Mouse (Mus musculus) retina, adult 2 months (tissue): ENCODE results near the gene Eomes.

Experiments
- DNase-seq: peaks from one replicate; pipeline ENCODE4 v3.0.0-alpha.2; 2012; ENCODE audit warnings: low read depth, low spot score

The Eomes gene

DNA sequence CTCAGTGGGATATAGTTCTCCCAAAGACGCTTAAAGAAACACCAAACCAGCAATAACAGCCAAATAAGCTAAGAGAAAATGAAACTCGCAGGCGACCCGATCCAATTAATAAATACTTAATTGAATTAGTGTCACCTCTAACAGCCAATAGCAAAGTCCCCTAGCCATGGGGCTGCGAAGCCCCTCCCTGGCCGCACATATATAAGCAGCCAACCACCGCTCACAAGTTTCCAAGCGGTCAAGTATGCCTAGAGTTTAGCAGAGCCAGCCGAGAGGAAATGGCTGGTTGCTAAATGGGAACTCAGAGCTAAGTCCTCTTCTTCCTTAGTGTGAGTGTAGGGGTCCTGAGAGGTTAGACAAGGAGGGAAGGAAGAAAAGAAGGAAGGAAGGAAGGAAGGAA, at the start of gene Eomes:
Gene Eomes, plus strand, starts transcription at position 252 of the 400 bp plus-strand sequence.
- DNase-seq: no peak

DNA sequence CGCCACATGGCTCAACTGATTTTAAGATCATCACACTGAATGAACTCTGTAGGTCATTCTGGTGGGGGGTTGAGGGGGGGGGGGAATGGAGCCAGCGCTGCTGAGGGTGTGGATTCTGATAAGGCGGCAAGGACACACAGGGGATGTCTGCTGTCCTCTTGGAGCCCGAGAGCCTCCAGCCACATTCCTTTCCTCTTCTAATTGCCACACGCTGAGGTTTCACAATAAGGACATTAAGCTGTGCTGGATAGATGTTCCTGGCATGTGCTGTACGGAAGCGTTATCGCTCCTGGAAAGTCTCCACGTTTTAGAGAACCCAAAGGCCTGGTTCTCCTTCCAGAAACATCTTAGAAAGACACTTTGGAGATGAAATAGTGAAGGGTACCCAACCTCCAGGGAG, 33.2 kb upstream of the Eomes start:
- DNase-seq: no peak

DNA sequence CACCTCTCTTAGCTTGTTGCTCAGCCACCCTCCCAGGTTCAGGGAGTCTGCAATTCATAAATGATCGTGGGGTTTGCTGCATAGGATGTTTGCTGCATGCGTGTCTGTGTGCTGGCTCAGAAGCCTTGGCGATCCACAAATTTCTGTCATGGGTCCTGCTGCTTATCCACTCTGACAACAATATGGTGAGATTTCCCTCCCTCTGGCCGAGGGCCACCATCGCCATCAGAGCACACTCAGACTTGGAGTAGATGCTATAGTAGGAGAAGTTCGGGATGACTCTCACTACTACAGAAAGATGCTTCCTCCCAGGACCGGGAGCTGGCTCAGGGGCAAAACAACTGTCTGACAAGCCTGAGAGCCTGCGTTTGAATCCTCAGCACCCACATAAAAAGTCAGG, 28.7 kb upstream of the Eomes start:
- no peak for DNase-seq

DNA sequence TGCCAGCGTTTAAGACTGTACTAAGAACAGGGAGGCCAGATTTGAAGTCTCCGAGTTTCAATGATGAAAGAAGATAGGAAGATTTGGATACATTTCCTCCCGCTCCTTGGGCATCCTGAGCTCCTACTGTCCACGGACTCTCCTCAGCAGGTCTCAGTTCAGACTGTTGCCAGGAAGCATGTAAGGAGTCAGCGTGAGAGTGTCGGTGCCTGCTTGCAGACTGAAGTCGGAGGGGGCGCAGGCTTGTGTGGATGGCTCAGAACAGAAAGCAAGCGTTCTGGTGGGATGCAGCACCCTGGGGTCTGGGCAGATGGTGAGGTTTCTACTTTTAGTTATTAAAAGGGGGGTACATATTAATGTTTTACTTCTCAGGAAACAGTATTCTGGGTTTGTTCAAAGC, 24.6 kb upstream of the Eomes start:
- DNase-seq: no peak

DNA sequence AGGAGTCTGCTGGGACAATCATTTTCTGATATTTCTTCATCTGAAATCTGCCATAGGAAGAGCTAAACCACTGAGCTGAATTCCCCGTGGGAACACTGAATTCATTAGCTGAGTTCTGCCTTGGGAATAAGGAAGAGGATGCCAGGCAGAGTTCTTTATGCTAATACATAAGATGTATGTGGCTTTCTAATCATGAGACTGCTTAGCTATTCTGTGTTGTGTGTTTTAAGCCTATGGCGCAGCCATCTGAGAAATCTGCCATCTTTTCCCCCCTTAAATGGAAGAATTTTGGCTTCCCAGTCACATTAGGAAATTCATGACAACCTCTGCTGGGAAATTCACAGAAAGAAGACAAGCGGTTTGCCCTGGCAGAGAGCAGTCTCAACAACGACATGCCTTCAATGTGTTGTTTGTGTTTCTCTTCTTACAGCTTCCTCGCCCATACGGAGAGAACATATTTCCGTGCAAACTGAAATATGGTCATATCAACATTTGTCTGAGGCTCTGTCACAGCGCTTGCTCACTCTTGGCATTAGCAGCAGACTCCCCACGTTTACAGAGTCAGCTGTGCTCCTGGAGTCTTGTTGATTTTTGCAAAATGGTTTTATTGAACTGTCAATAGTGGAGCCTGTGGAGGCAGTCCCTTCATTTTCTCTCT, 22.7 kb upstream of the Eomes start:
- no peak for DNase-seq

DNA sequence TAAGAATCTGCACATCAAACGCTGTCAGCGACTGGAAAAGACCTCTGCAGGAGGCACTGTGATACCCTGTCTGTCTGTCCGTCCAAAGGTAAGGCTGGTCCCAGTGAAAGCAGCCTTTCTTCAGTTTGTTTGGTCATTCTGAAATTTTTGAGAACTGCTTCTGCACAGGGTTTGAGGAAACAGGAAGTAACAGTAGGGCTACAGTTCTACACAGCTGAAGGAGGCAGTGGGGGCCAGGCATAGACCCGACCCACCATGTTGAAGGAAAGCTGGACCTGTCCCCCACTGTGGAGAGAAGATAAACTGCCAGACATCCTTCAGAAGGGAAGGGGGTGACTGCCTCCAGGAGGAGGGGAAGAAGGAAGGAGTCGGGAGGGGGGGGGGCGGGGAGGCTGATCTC, 21.6 kb upstream of the Eomes start:
- DNase-seq: no peak

DNA sequence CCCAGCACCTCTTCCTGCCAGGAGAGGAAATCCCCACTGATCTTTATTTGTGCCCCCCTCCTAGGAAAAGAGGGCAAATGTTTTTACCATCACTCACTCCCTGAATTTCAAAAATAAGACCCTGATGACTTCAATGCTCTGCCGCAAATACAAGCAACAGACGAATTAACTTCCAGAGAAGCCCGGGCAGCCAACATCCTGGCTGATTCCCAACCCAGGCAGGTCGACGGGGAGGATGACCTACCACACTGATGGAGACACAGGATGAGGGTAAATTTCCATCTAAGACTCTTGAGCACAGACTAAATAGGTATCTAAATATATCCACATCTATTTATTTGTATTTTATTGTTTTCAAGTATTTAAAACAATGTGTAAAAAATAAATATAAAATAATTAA, 20.0 kb upstream of the Eomes start:
- DNase-seq: no peak

DNA sequence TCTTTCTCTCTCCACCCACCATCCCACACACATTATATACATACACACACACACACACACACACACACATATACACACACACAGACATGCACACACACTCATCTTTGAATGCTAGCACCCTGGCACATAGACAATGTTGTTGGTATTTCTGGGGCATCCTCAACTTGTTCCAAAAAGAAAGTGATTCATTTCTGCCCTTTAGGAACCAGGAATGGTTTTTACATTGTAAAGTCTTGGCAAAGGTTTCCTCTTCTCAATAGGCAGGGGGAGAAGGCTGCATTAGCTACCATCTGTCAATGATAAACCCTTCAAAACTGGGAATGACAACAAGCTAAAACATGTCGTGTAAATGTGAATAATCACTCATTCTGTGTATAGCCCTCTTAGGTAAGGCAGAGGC, 14.0 kb upstream of the Eomes start:
- DNase-seq: no peak

DNA sequence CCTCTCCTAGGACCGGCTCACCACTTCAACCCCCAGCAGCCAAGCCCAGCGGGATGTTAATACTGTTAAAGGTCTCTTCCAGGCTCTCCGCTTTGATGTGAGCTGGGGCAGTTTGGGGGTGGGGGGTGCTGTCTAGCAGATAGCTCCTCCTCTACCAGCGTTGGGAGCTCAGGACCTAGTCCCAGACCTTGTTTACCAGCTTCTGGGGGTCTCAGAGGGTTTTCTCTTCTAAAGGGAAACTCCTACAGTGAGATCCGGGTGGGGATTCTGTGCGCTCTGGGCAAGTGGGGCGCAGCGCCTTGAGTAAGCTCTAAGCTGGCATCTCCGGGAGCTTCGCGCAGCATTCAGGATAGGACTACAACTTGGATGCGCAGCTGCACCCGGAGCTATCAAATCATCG, 9.7 kb upstream of the Eomes start:
- no peak for DNase-seq

DNA sequence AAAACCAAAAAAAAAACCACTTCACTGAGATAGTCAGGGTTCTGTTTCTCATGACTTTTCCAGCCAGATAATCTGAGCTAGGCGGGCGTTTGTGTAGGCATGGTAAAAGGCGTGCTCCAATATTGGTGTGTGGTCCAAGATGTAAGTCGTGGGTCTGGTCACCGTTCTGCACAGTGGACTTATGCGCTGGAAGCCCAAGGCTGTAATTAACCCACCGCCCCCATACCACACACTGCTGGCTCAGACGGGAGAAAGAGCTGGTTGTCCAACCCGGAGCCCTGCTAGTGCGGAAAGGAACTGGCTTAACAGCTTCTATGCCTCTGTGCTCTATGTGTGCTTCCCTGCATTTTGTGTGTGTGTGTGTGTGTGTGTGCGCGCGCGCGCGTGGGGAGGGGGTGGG, 8.7 kb upstream of the Eomes start:
- no peak for DNase-seq

DNA sequence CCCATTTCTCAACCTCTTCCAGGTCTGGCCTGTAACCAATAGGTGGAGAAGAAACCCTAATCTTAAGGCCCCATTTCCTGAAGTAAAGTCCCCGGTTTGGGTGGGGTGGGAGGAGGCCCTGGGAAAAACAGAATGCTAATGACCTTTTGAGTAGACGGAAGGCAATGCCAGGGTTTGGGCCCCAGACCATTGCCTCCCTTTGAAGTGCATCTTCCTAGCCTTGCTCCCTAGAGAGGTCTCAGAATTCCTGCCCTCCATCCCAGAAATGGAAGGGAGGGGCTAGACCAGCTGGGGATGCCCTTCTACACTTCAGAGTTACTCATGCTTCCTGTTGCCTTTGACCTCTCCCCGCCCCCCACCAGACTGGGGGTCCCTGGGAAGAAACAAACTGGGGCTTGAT, 6.7 kb upstream of the Eomes start:
- no peak for DNase-seq

DNA sequence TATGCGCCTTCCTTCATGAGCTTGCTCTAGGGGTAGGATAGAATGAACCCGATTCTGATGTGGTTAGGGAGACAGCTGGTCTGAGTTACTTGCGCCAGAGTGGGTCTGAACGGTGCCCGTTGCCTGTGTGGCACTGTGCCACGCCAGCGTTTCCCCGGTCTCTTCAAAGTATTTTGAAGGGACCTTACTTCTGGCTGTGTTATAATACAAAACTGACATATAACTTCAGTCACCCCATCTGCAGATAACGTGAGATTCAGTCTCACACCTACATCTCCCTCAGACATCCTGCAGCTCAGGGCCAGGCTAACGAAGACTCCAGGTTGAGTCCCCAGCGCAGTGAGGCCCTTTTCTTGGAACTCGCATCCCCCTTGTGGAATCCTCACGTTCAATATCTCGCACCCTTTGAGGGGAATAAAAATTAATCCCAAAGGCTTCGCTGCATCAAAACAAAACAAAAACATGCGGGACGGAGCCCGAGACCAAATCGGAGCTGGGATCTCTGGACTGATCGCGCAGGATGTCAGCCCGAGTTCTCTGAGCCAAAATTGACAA, 1.7 kb upstream of the Eomes start:
- no peak for DNase-seq

DNA sequence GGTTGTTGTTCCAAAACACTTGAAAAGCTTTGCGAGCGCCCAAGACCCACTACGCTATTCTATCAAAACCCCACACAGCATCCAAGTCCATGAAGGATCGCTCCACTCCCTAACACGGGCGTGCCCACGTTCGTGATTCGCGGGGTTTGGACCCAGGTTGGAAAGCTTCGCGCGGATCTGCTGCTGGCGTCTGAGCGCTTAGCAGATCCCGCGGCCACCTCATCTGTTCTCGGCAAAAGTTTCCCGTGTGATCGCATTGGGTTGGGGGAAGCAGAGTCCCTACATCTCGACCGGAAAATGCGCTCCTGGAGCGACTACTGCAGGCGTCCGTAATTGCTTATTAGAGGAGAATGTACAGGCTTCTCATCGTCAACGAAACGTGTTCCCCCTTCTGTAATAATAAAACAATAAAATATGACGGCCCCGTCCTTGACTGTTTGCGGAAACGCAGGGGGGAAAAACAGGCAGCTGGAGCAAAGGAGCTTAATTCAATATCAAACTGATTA, 1.2 kb upstream of the Eomes start:
- DNase-seq: no peak

DNA sequence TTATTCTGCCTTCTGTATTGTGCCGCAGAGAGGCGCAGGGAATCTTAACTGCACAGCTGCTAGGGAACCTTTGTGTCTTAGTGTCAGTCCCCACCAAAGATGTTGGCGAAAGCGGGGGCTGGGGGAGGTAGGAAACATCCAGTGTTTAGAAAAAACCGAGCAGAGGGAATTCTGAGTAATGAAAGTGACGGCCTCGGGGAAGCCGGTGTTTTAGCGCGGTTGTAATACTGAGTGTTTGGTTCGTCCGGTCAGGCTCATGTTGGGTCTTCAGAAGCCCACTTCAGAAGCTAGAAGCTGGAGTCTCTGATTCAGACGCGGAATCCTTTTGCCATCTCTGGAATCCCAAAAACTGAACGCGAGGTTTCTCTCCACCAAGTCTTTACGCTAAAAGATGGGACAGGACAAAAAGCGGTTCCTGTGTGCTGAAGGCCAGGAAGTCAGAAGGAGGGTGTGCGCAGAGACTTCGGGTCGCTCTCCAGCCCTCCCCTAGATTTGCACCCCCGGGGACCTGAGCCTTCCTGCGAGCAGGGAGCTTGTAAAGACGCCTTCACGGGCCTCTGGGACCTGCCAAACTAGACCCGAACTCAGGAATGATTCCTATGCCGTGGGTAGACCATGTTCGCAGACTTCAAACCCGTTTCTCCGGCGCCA, 606 bp upstream of the Eomes start:
- no peak for DNase-seq

DNA sequence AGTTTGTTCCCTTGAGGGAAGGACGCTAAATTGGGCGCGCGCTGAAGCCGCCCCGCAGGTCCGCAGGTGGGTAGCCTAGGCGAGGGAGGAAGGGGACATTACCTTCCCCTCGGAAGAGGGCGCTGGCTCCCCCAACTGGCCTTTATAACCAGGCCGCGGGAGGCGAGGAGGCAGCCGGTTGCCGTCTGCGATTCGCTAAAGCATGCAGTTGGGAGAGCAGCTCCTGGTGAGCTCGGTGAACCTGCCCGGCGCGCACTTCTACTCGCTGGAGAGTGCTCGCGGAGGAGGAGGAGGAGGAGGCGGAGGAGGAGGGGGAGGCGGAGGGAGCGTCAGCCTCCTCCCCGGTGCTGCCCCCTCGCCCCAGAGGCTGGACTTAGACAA, 436 bp downstream of the Eomes start:
- no peak for DNase-seq

DNA sequence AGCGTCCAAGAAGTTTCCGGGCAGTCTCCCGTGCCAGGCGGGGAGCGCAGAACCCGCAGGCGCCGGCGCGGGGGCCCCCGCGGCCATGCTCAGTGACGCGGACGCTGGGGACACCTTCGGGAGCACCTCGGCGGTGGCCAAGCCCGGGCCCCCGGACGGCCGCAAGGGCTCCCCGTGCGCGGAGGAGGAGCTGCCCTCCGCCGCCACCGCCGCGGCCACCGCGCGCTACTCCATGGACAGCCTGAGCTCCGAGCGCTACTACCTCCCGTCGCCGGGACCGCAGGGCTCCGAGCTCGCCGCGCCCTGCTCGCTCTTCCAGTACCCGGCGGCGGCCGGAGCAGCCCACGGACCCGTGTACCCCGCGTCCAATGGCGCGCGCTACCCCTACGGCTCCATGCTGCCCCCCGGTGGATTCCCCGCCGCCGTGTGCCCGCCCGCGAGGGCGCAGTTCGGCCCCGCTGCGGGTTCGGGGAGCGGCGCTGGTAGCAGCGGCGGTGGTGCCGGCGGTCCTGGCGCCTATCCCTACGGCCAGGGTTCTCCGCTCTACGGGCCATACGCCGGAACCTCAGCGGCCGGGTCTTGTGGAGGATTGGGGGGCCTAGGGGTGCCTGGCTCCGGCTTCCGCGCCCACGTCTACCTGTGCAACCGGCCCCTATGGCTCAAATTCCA, 961 bp downstream of the Eomes start:
- DNase-seq: no peak

DNA sequence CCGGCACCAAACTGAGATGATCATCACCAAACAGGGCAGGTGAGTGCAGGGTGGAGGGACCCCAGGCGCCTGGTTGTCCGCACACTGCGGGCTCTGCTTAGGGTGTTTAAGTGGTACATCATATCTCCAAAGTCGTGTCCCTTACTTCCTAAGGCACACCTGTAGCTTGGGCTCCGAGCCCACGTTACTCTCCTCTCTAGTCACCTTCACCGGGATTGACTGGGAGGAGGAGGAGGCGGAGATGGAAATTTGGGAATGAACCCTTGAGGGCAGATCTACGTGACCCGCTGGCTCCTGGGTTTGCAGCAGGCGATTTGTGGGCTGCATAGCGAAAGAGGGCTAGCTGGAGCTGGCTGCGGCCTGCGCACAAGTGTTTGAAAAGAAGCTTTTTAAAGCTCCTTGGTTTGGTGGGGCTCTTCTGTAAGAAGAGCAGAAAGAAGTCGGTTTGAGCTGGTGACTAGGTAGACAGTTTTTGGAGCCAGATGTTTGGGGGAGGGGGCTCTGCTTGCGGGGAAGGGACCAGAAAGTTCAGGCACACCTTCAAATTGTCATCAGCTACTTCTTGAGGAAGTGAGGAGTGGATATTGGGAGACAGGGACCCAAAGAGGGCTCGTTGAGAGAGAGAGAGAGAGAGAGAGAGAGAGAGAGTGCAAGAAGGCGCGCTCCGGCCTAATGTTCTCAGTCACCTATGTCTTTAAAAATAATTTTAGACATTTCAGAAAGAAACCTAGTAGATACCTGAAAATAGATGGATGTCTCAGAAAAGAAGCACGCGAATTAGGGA, 1.7 kb downstream of the Eomes start:
- no peak for DNase-seq

DNA sequence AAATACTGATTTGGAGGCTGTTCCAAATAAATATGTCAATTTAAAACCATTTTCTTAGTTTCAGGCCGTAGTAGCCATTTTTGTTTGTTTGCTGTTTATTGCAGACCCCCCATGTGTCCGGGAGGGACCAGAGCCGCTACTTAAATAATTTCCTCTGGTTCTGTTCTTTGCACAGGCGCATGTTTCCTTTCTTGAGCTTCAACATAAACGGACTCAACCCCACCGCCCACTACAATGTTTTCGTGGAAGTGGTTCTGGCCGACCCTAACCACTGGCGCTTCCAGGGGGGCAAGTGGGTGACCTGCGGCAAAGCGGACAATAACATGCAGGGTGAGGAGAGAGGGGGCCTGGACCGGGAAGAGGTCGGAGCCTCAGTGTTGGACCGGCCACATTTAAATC, 2.3 kb downstream of the Eomes start:
- DNase-seq: no peak

DNA sequence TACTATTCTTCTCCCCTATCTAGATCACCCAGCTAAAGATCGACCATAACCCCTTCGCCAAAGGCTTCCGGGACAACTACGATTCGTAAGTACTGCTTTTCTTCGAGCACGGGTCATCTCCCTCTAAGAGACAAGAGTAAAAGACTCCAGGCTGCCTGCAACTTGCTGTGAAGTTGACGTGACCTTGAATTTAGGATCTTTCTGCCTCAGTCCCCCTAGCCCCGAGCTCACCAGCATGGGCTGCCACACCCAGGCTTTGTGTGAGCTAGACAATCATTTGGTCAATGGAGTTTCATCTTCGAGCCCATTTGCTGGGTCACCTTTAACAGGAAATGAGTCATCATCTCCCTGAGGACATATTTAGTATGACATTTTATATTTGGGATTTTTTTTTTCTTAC, 4.2 kb downstream of the Eomes start:
- no peak for DNase-seq

DNA sequence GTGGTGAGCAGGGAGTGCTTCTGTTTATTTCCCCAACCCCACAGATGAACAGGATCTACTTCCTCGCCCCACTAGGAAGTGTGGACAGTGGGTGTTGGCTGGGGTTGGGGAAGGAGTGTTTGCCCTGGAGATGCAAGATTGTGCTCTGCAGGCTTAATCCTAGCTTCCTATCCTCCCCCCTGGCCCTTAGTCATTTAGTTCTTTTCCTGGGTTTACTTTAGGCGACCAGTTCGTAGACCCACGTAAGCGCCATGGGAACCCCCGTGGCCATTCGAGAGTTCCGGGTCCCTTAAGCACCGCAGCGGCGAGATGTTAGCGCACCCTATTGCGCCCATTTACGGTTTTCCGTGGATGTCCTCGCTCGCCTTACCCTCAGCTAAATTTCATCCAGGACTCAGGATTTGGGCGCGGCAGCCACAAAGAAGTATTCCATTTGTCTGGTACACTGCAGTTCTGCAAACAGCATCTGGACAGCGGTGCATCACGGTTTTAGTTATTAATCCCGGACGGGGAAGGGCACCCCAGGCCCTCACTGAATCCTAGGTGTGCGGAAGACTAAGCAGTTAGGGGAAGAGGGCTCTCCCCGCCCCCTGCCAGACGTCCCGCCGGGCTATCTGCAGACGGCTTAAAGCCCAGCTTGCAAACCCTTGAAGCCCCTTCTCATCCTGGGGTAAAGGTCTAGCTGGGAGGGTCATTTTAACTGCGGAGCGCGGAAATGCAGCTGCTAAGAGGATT, 8.5 kb downstream of the Eomes start:
- DNase-seq: no peak

DNA sequence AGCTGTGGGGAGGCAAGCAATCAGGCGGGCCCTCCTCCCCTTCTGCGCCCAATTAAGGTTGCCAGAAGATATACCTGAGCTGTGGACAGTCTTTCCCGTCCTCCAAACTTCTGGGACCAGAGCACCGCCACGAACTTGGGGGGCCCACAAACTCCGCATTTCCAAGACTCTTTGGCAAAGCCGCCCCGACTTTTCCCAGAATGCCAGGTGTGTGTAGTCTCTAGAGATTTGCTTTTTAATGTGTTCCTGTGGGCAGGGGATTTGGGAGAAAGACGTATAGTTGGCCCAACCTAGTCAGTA, 9.0 kb downstream of the Eomes start:
- DNase-seq: no peak

DNA sequence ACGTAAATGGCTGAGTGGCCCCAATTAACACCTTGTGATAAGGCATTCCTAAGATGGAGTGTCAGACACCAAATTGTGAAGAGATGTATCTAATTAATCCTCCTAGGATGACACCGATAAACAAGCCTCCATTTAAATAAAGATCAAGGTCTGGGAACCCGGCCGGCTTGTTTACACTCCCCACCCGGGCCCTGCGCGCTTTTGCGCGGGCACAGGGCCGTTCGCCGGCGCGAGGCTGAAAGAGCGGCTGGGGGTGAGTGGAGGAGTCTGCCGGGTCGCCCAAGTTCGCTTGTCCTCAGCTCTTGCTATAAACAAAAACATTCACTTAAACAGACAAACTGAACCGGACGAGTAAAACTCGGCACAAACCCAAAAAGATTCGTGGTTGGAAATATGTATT, 9.6 kb downstream of the Eomes start:
- no peak for DNase-seq
